Mouse (Mus musculus): ENCODE data around the gene Zkscan16. TPM values are rescaled to one million over a fixed set of nuclear protein-coding genes. Genes with fewer than 3 reads are reported as not detected.

Zkscan16 gene
- polyA plus RNA-seq, 1 experiment from 2014 or later: 2.3 TPM

DNA sequence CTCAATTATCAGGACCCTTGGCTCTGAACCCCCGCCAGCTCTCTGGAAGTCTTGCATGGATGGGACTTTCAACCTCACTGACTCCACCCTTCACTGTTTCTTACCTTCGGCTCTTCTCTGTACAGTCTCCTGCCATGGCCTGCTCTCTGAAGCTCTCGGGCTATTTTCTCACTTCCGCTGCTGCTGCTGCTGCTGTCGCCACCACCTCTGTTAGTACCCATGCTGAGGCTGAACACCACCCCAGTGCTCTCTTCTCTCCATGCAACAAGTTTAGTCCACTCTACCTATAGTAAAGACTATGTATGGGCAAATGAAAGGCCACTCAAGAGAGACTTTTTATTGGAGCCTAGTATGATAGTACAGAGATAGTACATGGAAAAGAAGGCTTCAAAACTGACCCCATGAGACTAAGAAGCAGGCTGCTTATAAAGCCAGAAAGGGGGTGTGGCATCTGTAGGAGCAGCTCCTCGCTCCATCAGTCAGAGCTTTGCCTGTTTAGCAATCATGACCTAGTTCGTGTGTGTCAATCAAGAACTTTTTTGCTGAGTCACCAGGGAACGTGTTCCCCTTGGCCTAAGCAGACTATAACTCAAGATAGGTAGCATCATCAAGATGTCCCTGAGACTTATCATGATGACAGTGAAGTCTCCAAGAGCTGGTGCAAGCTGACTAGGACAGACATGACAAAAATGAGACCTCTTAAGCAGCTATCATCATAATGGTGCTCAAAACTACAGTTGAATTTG is 28.2 kb upstream of the Zkscan16 start:
- H3K27ac ChIP-seq (replicated peaks): no peak overlapping the region
- H3K9me3 ChIP-seq: no peaks in the 10 kb centered on the region
- H3K4me1 ChIP-seq (replicated peaks): peaks cover 15% of the 10 kb centered on the region
- H3K9ac ChIP-seq: no peak overlapping the region
- WGBS: 81% methylated on average over 8 of the region's 8 CpGs
- no peaks in the 10 kb centered on the region for H3K27me3 ChIP-seq
- H3K36me3 ChIP-seq: no peaks in the 10 kb centered on the region
- no peak overlapping the region for H3K4me3 ChIP-seq
- no peak overlapping the region for H3K4me2 ChIP-seq
- ATAC-seq (ENCODE audit: low FRiP score, low read depth): no peak

GRCm38 (mm10) chr4:58923933-58924332 is 19.5 kb upstream of the Zkscan16 start:
- Histone ChIP-seq H3K4me1 (replicated peaks) (no peaks in the 10 kb centered on the region), H3K4me3 (no peak overlapping the region), H3K9ac (no peak overlapping the region), H3K27ac (replicated peaks) (no peak overlapping the region), H3K9me3 (peaks cover 7% of the 10 kb centered on the region; the same call in 1 of the 2 replicates), H3K36me3 (no peaks in the 10 kb centered on the region), H3K4me2 (no peak overlapping the region), H3K27me3 (no peaks in the 10 kb centered on the region)
- ATAC-seq (ENCODE audit: low FRiP score, low read depth): no peak
- whole genome bisulfite sequencing: 87% methylated on average over 2 of the region's 2 CpGs

DNA sequence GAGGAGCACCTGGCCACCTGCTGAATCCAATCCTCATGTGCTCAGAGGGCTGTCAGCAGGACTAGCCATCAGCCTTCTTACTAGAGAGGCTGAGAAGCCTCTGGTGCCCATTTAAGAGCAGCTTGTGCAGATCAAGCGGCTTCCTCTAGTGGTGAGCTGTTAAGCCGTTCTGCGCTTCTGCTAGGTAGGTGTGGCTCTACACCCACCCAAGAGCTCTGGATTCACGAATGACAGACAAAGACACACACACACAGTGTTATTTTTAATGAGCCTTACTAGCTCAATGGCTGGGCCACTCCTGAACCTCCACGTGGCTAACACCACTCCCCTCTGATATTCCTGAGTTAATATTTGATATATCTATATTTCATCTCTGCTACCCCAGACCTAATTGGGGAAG is 17.8 kb upstream of the Zkscan16 start:
- H3K27ac ChIP-seq (replicated peaks): no peak overlapping the region
- no peak for ATAC-seq (ENCODE audit: low FRiP score, low read depth)
- WGBS: 65% methylated on average over 5 of the region's 5 CpGs
- no peaks in the 10 kb centered on the region for H3K36me3 ChIP-seq
- H3K9ac ChIP-seq: no peak overlapping the region
- H3K4me2 ChIP-seq: no peak overlapping the region
- peaks cover 7% of the 10 kb centered on the region; the same call in 1 of the 2 replicates for H3K9me3 ChIP-seq
- H3K27me3 ChIP-seq: no peaks in the 10 kb centered on the region
- H3K4me3 ChIP-seq: no peak overlapping the region
- H3K4me1 ChIP-seq (replicated peaks): no peaks in the 10 kb centered on the region

GRCm38 (mm10) chr4:58926120-58926519 is 17.3 kb upstream of the Zkscan16 start:
- Histone ChIP-seq H3K9ac (no peak overlapping the region), H3K4me3 (no peak overlapping the region), H3K27me3 (no peaks in the 10 kb centered on the region), H3K9me3 (peaks cover 7% of the 10 kb centered on the region; the same call in 1 of the 2 replicates), H3K27ac (replicated peaks) (no peak overlapping the region), H3K36me3 (no peaks in the 10 kb centered on the region), H3K4me2 (no peak overlapping the region), H3K4me1 (replicated peaks) (no peaks in the 10 kb centered on the region)
- WGBS: 27% methylated on average over 2 of the region's 2 CpGs
- ATAC-seq (ENCODE audit: low FRiP score, low read depth): no peak

DNA sequence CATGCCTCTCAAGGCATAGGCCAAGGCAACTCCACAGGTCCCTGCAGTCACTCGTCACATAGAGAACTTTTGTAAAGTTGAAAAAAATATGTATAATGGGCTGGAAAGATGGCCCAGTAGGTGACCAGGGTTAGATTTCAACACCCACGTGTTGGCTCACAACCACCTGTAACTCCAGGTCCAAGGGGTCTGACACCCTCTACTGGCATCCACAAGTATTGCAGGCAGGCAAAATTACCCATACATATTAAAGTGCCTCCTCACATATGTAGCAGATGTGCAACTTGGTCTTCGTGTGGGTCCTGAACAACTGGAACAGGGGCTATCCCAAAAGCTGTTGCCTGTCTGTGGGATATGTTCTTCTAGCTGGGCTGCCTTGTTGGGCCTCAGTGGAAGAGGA is 15.8 kb upstream of the Zkscan16 start:
- Histone ChIP-seq H3K4me3 (no peak overlapping the region), H3K4me1 (replicated peaks) (no peaks in the 10 kb centered on the region), H3K9ac (no peak overlapping the region), H3K4me2 (no peak overlapping the region), H3K9me3 (peaks cover 7% of the 10 kb centered on the region; the same call in 1 of the 2 replicates), H3K27ac (replicated peaks) (no peak overlapping the region), H3K36me3 (no peaks in the 10 kb centered on the region), H3K27me3 (no peaks in the 10 kb centered on the region)
- 63% methylated on average over 3 of the region's 3 CpGs for WGBS
- ATAC-seq (ENCODE audit: low FRiP score, low read depth): no peak

GRCm38 (mm10) chr4:58932541-58932940 is 10.9 kb upstream of the Zkscan16 start:
- Histone ChIP-seq H3K4me2 (no peak overlapping the region), H3K36me3 (no peaks in the 10 kb centered on the region), H3K9me3 (no peaks in the 10 kb centered on the region), H3K27me3 (no peaks in the 10 kb centered on the region), H3K4me1 (replicated peaks) (0 out of 2 replicates have a peak, but pooled peaks cover 6% of the 10 kb centered on the region), H3K4me3 (no peak overlapping the region), H3K27ac (replicated peaks) (no peak overlapping the region), H3K9ac (no peak overlapping the region)
- 89% methylated on average over 6 of the region's 6 CpGs for WGBS
- ATAC-seq (ENCODE audit: low FRiP score, low read depth): no peak

GRCm38 (mm10) chr4:58934308-58934707 is 9.1 kb upstream of the Zkscan16 start:
- WGBS: 88% methylated on average over 4 of the region's 4 CpGs
- ATAC-seq (ENCODE audit: low FRiP score, low read depth): no peak
- no peaks in the 10 kb centered on the region for H3K27me3 ChIP-seq

GRCm38 (mm10) chr4:58934746-58935476 is 8.5 kb upstream of the Zkscan16 start:
- 0 out of 2 replicates have a peak, but pooled peaks cover 6% of the 10 kb centered on the region for H3K4me1 ChIP-seq (replicated peaks)
- no peaks in the 10 kb centered on the region for H3K27me3 ChIP-seq
- H3K9ac ChIP-seq: no peak overlapping the region
- no peaks in the 10 kb centered on the region for H3K36me3 ChIP-seq
- ATAC-seq (ENCODE audit: low FRiP score, low read depth): peak; percentile 90
- WGBS: 49% methylated on average over 15 of the region's 15 CpGs
- no peak overlapping the region for H3K4me3 ChIP-seq
- H3K9me3 ChIP-seq: no peaks in the 10 kb centered on the region
- no peak overlapping the region for H3K27ac ChIP-seq (replicated peaks)
- no peak overlapping the region for H3K4me2 ChIP-seq

More at GRCm38 (mm10) chr4:58934308-58934707, 9.1 kb upstream of the Zkscan16 start:
- Histone ChIP-seq H3K36me3 (no peaks in the 10 kb centered on the region), H3K4me3 (no peak overlapping the region), H3K9me3 (no peaks in the 10 kb centered on the region), H3K27ac (replicated peaks) (no peak overlapping the region), H3K4me1 (replicated peaks) (0 out of 2 replicates have a peak, but pooled peaks cover 6% of the 10 kb centered on the region), H3K4me2 (no peak overlapping the region), H3K9ac (no peak overlapping the region)

DNA sequence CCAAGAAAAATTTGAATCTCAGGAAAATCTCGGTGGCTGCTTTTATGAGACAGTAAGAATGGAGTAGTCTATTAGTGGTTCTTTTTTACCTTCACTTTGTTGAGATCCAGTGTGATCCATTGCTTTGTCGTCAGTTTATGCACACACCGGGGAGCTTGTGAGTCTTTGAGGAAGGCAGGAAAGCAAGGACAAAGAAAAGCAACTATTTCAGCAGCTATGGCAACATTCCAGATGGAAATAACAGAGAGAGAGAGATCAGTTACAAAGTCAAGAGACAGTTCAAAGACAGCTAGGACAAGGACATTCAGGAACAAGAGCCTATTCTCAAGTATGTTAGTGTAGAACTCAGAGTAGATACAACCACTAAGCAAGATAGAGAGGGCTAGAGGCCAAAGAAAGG is 7.6 kb upstream of the Zkscan16 start:
- H3K9me3 ChIP-seq: no peaks in the 10 kb centered on the region
- H3K36me3 ChIP-seq: no peaks in the 10 kb centered on the region
- no peak overlapping the region for H3K27ac ChIP-seq (replicated peaks)
- no peak overlapping the region for H3K4me2 ChIP-seq
- H3K9ac ChIP-seq: no peak overlapping the region
- WGBS: 36% methylated on average over 3 of the region's 3 CpGs
- ATAC-seq (ENCODE audit: low FRiP score, low read depth): no peak
- H3K4me3 ChIP-seq: no peak overlapping the region
- 0 out of 2 replicates have a peak, but pooled peaks cover 6% of the 10 kb centered on the region for H3K4me1 ChIP-seq (replicated peaks)
- no peaks in the 10 kb centered on the region for H3K27me3 ChIP-seq

DNA sequence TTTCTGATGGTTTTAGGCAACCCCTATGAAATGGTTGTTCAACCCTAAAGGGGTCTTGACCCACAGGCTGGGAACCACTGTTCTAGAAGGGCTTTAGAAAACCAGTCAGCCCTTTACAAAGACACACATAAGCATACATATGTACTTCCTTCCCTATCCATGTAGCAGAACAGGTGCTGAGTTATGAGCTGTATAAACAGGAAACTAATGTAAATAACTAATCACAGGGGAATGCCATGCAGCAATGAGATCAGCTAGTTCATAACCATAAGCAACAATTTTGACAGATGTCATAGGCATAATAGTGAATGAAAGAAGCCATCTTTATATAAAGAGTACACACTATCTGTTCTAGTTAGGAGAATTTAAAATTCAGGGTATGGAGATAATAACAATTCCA is 1.8 kb upstream of the Zkscan16 start:
- H3K36me3 ChIP-seq: no peaks in the 10 kb centered on the region
- H3K4me2 ChIP-seq: no peak overlapping the region
- no peak overlapping the region for H3K4me3 ChIP-seq
- H3K27ac ChIP-seq (replicated peaks): no peak overlapping the region
- H3K9me3 ChIP-seq: no peaks in the 10 kb centered on the region
- no peaks in the 10 kb centered on the region for H3K27me3 ChIP-seq
- H3K9ac ChIP-seq: no peak overlapping the region
- peaks cover 15% of the 10 kb centered on the region for H3K4me1 ChIP-seq (replicated peaks)
- no peak for ATAC-seq (ENCODE audit: low FRiP score, low read depth)

GRCm38 (mm10) chr4:58942942-58943341 is 486 bp upstream of the Zkscan16 start:
- Histone ChIP-seq H3K4me1 (replicated peaks) (peaks cover 15% of the 10 kb centered on the region), H3K9ac (peak overlapping the region; percentile 83), H3K36me3 (no peaks in the 10 kb centered on the region), H3K9me3 (no peaks in the 10 kb centered on the region), H3K4me3 (peak overlapping the region; percentile 87), H3K4me2 (peak overlapping the region; percentile 76), H3K27ac (replicated peaks) (peak overlapping the region; percentile 87), H3K27me3 (no peaks in the 10 kb centered on the region)
- 79% methylated on average over 4 of the region's 4 CpGs for whole genome bisulfite sequencing
- peak; percentile 20 for ATAC-seq (ENCODE audit: low FRiP score, low read depth)

- Histone ChIP-seq H3K4me1 (replicated peaks) (peaks cover 15% of the 10 kb centered on the region), H3K9ac (peak overlapping the region; percentile 83), H3K9me3 (no peaks in the 10 kb centered on the region), H3K27ac (replicated peaks) (peak overlapping the region; percentile 87), H3K27me3 (no peaks in the 10 kb centered on the region), H3K36me3 (no peaks in the 10 kb centered on the region), H3K4me3 (peak overlapping the region; percentile 87), H3K4me2 (peak overlapping the region; percentile 76)
- WGBS: 19% methylated on average over 6 of the region's 6 CpGs
- 0 out of 2 replicates have a peak, but pooled peaks have one; percentile 36 for ATAC-seq (ENCODE audit: low FRiP score, low read depth)
Measured at GRCm38 (mm10) chr4:58944206-58944553, 752 bp downstream of the Zkscan16 start.

Measured in hindbrain, embryonic 15.5 days (tissue).